Mouse (Mus musculus): Measurements from ENCODE around the gene Unc79.
A peak's percentile ranks its signal among the peaks of the same experiment; 100 is the strongest.

Gene Unc79

DNA sequence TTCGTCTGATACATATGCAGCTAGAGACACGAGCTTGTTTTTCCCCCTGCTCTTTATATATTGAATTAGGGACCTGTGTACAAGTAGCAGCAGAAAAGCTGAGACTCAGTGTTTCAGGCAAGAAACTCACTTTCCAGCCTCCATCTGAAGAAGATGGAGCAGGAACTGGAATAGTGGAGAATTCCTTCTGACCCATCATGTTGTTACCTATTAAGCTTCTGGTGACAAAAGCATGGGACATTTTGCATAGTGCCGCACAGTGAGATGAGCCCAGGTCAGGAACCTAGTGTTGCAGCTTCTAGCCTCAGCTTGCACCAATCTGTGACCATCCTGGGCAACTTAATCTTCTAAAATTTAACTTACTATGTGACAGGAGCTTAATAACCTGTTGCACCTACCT lies 92.7 kb downstream of the Unc79 start:
- DNase-seq (ENCODE audit: inconsistent ontology term) = no peak

DNA sequence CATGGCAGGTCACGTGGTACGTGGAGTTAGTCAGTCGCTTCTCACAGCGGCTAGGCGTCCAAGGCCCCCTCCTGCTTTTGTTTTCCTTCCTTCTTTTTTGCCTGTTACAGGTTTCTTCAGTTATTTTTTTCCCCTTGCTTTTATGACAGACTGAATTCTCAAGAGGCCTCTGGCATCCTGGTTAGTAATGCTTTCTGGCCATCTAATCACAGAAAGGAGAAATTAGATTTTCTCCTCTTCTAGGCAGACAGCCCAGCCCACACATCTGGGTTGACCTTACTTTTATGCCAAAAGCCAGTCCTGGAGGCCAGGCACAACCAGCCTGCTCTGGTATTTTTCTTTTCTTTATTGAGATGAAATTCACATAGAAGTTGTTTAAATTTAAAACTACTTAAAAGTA lies 94.1 kb downstream of the Unc79 start:
- DNase-seq (ENCODE audit: inconsistent ontology term) = no peak

DNA sequence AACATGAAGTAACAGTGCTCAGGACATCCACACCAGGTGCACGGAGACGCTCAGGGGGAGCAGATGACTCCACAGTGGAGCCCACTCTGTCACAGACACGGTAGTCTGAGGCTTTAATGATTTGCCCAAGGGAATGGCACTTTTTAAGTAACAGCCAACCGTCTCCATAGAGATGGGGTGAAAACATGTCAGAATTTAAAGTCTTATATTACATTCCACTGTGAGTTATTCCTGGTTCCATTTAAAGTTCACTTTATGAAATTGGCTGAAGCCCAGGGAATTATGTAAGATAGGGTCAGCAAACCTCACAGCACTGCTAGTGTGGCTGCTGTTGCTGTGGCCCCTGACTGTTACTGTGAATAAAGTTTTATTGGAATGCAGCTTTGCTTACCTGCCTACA lies 95.8 kb downstream of the Unc79 start:
- DNase-seq (ENCODE audit: inconsistent ontology term) = no peak

DNA sequence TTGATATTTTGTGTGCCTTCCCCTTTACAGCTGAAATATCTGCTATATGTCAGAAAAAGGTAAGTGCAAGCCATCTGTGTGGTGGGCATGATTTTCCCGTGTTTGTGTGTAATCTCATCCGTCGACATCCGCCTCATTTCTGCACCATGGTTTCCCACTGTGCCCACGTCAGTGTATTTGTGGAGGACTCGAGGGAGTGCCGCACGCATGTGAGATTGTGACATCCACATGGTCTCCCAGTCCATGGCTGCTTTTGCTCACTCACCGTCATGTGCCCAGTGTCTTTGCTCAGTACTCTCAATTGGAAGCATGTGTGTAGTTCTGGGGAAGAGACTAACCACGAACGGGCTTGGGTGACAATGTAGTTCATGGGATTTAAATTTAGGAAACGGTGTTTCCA lies 101.2 kb downstream of the Unc79 start:
- DNase-seq (ENCODE audit: inconsistent ontology term) = no peak

DNA sequence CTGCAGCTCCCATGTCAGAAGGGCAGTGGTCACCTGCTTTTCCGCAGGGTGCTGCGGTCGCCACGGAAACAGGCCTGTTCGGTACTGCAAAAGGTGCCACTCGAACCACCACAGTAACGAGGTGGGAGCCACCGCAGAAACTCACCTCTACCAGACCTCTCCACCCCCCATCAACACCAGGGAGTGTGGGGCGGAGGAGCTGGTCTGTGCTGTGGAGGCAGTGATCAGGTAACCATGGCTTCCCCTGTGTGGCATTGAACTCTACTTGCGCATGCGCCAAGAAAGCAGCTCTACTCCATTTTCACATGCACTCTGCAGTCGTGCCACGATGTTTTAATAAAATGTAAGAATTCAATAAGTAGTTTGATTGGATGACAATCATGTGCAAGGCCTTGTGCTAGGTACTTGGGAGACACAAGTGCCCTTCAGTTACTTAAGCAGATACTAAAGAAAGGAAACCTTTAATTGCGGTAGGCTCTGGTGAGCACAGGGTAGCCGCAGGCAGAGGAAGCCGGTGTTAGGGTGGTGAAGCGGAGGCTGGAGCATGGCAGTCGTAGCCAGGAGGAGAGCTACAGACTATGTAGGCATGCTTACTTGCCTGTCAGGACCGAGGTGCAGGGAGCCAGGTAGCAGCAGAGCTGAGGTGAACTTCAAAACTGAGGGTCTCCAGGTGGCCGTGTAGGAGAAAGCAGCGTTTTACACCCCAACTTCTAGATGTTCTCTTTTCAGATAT lies 110.8 kb downstream of the Unc79 start:
- DNase-seq (ENCODE audit: inconsistent ontology term) = no peak

DNA sequence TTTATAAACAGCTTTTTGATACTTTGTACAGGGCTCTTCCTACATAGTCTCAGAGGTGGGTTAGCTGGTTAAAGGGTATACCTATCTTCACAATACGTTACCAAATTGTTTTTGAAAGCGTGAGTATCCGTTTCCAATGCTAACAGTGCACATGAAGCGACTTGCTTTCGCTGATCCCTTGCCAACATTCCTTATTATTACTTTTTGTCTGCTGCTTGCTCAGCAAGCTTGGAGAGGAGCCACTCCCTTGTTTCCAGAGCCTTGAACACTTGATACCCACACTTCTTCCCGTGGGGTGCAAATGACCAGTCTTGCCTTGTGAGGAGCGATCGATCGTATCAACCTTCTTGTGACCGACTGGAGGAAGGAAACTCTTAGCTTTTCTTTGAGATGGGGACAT lies 112.1 kb downstream of the Unc79 start:
- no peak for DNase-seq (ENCODE audit: inconsistent ontology term)

DNA sequence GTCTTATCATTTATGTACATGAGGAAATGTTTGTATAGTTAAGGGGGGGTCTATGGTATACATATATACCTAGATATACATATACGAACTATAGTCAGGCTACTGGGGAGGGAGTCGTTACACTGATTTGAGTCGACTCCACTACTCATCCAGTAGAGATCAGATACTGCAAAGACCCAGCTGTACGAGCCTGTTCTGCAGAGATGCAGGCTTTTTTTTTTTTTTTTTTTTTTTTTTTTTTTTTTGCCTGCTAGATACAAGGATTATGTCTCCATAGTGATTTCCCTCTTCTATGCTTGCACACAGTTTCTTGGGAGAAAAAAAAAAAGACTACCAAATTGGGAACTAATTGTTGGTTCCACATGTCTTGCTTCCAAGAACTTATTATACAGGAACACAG lies 113.5 kb downstream of the Unc79 start:
- DNase-seq (ENCODE audit: inconsistent ontology term) = peak; percentile 14

DNA sequence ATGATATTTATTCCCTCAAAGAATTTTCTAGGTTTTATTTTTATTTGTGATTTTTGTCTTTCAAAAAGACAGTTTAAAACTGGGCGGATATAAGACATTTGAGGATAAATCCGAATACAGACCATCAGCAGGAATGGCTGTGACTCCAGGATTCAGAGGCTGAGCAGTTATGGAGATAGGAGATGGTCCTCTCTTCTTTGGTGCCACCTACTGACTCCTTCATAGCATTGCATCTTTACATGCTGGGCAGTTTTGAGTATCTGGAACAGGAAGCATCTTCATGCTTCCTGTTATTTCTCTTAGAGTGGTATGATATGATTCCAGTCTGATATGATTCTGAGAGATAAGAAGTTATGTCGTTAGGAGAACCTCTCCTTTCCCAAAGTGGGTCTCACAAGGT lies 116.3 kb downstream of the Unc79 start:
- DNase-seq (ENCODE audit: inconsistent ontology term) = peak; percentile 45

DNA sequence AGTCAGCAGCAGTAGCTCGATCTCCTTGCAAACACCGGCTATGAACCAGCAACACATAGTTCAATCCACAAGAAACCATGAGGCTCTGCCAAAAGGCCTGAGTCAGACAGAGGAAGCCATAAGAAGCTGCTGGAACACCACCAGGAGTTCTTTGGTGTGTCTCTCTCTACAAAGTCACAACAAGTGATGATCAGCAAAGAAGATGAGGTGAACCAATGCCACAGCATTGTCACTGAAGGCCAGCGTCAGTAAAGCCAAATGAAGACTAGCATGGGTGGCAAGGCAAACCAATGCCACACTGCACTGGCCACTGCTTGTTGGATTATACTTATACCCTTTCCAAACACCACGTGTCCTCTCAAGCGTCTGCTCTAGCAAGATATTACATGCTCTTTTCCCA lies 119.5 kb downstream of the Unc79 start:
- DNase-seq (ENCODE audit: inconsistent ontology term) = no peak

DNA sequence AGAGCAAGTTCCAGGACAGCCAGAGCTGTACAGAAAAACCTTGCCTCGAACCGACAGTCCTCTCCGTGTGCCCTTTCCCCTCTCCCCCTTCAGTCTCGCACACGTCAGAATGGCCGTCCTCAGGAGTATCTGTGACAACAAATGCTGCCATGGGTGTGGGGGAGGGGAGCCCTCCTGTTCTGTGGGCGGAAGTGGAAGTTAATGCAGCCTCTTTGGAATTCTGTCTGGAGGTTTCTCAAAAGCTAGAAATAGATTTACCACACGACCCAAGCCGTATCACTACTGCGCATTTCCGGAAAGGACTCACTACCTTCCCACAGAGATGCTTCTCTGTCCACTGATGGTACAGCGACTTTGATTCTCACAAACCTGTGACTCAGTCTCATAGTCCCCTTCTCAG lies 120.9 kb downstream of the Unc79 start:
- no peak for DNase-seq (ENCODE audit: inconsistent ontology term)

DNA sequence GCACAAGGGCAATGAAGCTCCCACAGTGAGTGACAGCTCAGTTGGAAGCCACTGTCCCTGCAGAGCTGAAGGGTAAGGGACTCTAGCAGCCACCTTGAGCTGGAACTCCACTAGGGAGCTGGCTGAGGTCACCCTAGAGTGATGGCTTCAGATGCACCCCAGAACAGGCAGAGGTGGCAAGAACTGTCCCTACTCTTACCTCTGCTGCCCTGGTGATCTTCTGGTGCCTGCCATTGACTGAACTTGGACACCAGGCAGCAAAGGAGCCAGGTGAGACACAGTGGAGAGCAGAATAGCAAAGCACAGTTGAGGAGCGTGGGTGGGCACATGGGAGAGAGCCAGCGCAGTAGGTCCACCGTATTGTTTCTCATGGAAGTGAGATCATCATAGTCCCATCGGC lies 125.3 kb downstream of the Unc79 start:
- DNase-seq (ENCODE audit: inconsistent ontology term) = no peak

DNA sequence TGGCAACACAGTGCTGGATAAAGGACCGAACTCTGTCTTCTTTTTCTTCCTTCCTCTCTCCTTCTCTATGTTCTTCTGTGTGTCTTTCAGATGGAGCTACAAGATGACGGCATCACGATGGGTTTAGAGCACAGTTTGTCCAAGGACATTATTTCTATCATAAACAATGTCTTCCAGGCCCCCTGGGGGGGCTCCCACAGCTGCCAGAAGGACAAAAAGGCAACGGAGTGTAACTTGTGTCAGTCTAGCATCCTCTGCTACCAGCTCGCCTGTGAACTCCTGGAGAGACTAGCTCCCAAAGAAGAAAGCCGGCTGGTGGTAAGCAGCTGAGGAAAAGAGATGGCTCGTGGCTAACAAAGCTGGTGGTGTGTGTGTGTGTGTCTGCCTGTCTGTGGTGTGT lies 130.1 kb downstream of the Unc79 start:
- DNase-seq (ENCODE audit: inconsistent ontology term) = no peak

DNA sequence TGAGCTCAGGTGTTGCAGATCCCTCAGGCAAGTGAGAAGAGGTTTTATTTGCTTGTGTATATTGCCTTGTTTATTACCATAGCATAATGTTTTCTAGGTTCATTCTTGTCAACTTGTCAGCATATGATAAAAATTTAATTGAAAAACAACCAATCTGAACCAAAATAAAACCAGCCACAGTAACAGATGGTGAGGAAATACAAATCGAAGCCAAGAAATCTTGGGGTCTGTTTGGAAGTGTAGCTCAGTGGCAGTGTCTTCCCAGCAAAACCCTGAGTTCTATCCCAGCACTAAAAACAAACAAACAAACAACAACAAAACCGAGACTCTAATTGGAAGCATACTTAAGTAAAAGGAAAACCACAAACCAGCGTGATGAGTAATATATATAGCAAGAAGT lies 131.4 kb downstream of the Unc79 start:
- no peak for DNase-seq (ENCODE audit: inconsistent ontology term)

DNA sequence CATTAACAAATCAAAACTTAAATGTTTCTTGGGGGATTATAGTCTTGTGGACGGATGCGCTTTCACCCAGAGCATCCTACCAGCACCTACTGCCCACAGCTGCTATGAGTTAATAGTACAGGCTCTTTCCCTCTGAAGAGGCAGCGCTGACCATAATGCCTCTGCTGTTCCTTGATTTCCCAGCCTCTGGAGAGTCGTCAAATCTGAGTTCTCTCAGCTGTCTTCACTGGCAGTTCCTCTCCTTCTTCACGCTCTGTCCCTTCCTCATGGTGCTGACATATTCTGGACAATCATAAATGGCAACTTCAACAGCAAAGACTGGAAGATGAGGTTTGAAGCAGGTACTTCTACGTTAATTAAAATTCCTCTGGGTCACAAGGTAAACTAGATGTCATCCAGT lies 143.2 kb downstream of the Unc79 start:
- no peak for DNase-seq (ENCODE audit: inconsistent ontology term)

DNA sequence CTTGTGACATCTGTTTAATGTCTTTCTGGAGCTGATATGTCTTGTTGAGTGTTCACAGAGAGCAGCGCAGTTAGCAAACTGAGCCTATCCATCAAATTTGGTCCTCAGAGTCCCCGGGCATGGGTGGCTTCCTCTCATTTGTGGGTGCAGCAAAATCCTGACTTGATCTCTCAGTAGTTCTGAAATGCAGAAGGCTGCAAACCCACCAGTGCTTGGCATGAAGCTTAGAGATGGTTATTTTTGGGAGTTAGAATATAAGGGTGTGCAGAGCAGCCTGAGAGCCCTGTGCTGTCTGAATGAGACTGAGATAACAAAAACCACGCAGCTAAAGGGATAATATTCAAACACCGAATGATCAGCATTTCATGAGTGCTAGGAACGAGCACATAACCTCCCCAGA lies 146.5 kb downstream of the Unc79 start:
- no peak for DNase-seq (ENCODE audit: inconsistent ontology term)

DNA sequence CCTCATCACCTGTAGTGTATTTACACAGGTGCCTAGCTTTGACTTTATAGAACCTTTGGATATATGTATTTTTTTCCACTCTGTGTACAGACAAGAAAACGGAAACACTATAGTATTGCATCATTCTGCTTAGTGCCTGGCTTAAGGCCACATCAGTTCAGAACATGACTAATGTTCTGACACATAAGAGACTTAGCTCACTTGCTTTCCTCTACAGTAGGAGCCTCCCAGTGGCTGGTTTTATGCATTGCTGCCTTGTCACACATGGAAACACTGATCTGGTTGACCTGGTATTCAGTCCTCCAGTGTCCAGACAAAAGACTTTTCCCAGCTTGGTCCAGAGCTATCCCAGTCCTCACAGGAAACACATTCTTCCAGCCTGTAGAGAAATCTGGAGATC lies 150.5 kb downstream of the Unc79 start:
- peak; percentile 57 for DNase-seq (ENCODE audit: inconsistent ontology term)

DNA sequence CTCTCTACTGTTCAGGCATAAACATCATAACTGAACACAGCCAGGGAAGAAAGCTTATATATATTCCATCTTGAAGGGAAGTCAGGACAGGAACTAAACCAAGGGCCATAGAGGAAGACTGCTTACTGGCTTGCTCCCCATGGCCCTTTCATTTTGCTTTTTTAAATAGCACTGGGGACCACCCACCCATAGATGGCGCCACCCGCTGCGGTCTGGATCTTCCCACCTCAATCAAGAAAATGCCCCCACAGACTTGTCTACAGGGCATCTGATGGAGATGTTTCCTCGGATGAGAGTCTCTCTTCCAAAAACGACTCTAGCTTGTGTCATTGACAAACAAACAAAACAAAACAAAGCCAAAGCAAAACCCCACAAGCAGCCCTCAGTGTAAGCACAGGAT lies 151.4 kb downstream of the Unc79 start:
- no peak for DNase-seq (ENCODE audit: inconsistent ontology term)

DNA sequence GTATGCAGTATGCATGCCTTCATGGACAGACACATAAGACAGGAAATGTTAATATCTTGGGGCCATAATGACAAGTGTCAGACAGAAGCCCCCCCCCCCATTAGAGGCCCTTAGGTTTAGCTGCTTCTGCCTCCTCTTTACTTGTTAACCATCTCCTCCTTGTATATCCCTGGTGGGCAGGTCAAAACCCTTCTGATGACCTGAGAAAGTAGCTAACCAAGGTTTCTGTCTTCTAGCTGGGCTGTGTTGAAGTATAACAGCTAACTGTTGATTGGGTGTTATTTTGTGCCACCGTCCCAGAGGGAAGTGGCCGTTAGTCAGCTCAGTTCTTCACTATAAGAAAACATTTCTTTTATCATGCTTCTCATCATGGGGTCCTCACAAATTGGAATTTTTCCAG lies 154.4 kb downstream of the Unc79 start:
- no peak for DNase-seq (ENCODE audit: inconsistent ontology term)

DNA sequence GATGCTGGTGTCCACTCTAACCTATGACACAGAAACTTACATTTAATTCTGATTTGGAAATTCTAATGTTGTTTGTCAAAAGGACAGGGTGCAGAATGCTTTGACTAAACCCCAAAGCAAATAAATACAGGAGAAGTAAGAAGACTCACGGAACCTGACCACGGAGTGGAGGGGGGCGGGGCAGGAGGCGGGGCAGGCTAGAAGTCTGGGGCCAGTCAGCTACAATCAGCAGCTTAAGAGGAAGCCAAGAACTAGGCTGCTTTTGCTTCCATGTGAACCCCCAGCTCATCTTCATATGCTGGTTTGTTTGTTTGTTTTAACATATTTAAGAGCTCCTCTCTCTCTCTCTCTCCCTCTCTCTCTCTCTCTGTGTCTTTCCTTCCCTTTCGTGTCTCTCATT lies 154.9 kb downstream of the Unc79 start:
- DNase-seq (ENCODE audit: inconsistent ontology term) = peak; percentile 1

DNA sequence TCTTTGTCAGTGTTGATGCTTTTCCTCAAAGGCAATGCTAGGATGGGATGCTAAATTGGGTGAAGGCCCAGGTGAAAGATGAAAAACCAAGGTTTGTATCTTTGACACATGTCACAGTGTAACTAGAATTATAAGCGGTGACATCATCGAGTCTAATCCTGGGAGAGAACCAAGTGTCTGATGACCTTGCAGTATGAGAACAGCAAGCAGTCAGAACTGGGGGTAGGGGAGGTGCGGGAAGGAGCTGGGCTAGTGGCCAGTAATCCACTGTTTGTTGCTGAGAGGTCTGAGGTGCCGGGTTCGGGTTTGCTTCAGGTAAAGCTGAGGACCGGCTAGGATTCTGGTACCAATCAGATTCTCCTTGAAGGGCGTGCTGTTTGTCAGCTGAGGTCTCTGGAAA lies 160.6 kb downstream of the Unc79 start:
- DNase-seq (ENCODE audit: inconsistent ontology term) = no peak

DNA sequence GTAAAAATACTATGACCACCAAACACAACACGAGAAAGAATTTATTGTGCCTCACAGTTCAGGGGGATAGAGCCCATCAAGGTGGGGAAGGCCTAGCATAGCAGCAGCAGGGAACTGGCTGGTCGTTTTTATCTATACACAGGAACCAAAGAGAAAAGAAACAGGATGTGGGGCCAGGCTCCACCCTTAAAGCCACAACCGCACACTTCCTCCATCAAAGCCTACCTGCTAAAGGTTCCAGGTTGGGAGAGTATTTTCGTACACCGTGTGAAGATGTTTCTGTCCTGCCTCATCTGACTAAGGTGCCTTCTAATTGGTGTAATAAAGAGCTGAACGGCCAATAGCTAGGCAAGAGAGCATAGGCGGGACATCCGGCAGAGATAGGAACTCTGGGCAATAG lies 168.0 kb downstream of the Unc79 start:
- no peak for DNase-seq (ENCODE audit: inconsistent ontology term)

DNA sequence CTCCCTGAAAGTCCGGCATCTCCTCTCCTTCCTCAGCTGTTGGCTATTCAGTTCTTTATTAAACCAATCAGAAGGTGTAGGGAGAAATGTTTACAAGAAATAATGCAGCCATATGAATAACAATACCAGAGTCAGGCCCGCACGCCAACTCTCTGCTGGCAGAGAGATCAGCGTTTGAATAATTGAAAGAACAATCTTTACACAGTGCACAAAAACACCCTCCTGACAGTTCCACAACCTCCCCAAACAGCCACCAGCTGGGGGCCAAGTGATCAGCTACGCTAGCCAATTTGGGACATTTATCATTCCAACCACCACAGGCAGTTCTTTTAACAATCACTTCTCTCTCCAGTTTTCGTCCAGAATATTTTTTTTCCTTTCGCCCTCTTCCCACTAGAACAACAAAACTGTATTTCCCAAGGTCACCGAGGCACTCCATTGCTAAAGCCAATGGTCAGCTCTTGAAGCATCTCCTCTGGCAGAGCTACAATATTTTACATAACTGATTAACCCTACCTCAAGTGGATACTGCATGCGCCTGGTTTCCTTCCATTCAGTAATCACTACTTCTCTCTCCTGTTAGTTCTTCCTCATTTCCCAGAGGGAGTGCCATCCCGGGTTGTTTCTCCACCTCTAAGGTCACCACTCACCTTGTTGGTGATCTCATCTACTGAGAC lies 169.0 kb downstream of the Unc79 start:
- no peak for DNase-seq (ENCODE audit: inconsistent ontology term)

DNA sequence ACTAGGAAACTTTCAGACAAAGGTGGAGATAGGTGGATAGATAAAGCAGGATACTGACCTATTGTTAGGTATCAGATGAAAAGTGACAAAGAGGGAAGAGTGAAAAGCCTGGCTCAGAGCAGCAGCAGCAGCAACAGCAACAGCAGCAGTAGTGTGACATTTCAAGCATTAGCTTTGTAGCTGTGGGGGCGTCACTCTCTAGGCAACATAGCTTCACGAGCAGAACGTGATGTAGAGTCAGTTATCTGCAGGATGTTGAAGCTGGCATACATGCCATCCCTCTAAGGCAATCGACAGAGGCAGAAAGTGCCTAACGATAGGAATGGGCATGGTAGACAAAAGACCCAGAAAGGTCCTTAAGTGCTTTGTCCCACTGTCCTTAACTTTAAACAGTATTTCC lies 173.3 kb downstream of the Unc79 start:
- no peak for DNase-seq (ENCODE audit: inconsistent ontology term)

DNA sequence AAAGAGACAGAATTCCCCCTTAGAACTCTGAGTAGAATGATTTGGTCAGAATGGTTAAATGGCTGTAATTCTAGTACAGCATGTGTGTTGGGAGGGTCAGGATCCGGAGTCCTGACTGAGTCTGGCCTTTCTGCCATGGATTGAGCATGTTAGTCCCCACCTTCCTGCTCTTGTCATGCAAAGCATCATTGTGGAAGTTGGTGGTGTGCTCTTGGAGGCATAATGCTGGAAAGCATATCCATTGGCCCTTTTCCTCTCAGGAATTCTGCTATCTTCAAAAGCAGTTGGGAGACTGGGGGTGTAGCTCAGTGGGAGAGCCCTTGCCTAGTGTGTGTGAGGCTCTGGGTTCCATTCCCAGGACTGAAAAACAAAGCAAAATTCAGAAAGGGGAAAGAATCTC lies 175.2 kb downstream of the Unc79 start:
- no peak for DNase-seq (ENCODE audit: inconsistent ontology term)
